Mouse (Mus musculus) MEL (cell line): ENCODE measurements around the gene Zfp934.
"Not testable (repeated sequence)": the region's sequence is repeated elsewhere in the genome, so short reads cannot be mapped to it uniquely, and the experiment has no call there.

ENCODE experiments used
- CHD2 ChIP-seq: IDR thresholded peaks from 2 replicates; pipeline ENCODE4 v1.6.1; 2011; ENCODE audit warnings: low read length, improper control_type of control experiment
- CTCF ChIP-seq, 3 experiments: IDR thresholded peaks in 2 of 3; conservative IDR thresholded peaks in 1 of 3; 2 replicates each; pipeline ENCODE4 v1.5.1; 2011 to 2012; ENCODE audit warnings: low read length in 3 of 3, low read depth in 2 of 3, mild to moderate bottlenecking in 2 of 3, improper control_type of control experiment in 1 of 3, inconsistent platforms in 1 of 3, mixed read lengths in 1 of 3, moderate library complexity in 1 of 3; ENCODE audit not compliant: control insufficient read depth in 1 of 3, insufficient read depth in 1 of 3, poor library complexity in 1 of 3, severe bottlenecking in 1 of 3
- POLR2A ChIP-seq, 2 experiments: IDR thresholded peaks; 2 replicates each; pipeline ENCODE4 v1.6.1; 2011 to 2012; ENCODE audit warnings: low read length in 2 of 2, mild to moderate bottlenecking in 2 of 2, control low read depth in 1 of 2, improper control_type of control experiment in 1 of 2, low read depth in 1 of 2, moderate library complexity in 1 of 2; ENCODE audit not compliant: control insufficient read depth in 1 of 2, insufficient read depth in 1 of 2, poor library complexity in 1 of 2
- POLR2AphosphoS5 ChIP-seq: IDR thresholded peaks from 2 replicates; pipeline ENCODE4 v1.6.1; 2012; ENCODE audit warnings: low read depth, borderline replicate concordance, mild to moderate bottlenecking, inconsistent platforms, low read length, moderate library complexity, mixed read lengths
- SMC3 ChIP-seq: IDR thresholded peaks from 2 replicates; pipeline ENCODE4 v1.6.1; 2011; ENCODE audit warnings: low read depth, low read length, improper control_type of control experiment
- TCF12 ChIP-seq: IDR thresholded peaks from 2 replicates; pipeline ENCODE4 v1.6.1; 2014; ENCODE audit warnings: low read depth, mild to moderate bottlenecking, inconsistent platforms, low read length, improper control_type of control experiment, moderate library complexity
- ZKSCAN1 ChIP-seq: IDR thresholded peaks from 2 replicates; pipeline ENCODE4 v1.6.1; 2012; ENCODE audit warnings: low read depth, mild to moderate bottlenecking, inconsistent platforms, low read length, improper control_type of control experiment, moderate library complexity

DNA sequence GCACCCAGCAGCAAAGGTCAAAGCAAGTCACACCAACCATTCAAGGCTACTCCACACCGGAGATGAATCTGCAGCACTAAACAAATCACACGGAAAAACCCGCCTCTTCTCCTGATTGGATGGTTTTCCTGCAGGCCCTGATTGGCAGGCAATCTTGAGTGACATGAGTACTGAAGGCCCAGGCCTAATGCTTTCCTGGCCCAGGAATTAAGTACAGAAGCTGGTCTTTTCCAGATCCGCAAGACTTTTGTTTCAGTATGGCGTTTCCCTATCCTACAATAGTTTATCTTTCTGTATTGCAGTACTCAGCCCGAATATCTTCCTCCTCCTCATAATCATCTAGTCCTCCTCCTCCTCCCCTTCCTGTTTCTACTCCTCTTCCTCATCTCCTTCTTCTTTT lies at the start of gene Zfp934:
- TF ChIP-seq POLR2A (IDR thresholded peaks at IDR 0.05; ENCODE audit: control insufficient read depth in 1 of 2, insufficient read depth in 1 of 2, low read depth in 1 of 2, low read length in 2 of 2, poor library complexity in 1 of 2); SMC3; TCF12; CTCF (IDR thresholded peaks at IDR 0.05 in 2 of 3, conservative IDR thresholded peaks at IDR 0.05 in 1 of 3; ENCODE audit: control insufficient read depth in 1 of 3, insufficient read depth in 1 of 3, low read depth in 2 of 3, low read length in 3 of 3, poor library complexity in 1 of 3, severe bottlenecking in 1 of 3); ZKSCAN1; CHD2; POLR2AphosphoS5: not testable (repeated sequence)
